Mouse (Mus musculus): Measurements from ENCODE around the gene Arhgap21.

GRCm38 (mm10) chr2:20924938-20925337, 43.7 kb downstream of the Arhgap21 start:
- TF ChIP-seq POLR2A (IDR thresholded peaks at IDR 0.05; ENCODE audit: low read depth, low read length) (no peak), CTCF (IDR thresholded peaks at IDR 0.05; ENCODE audit: extremely low read depth, insufficient read length, insufficient replicate concordance, low read depth, low read length) (no peak)
